In genomic region chr2:26312812-26313211, GRCm38 (mm10) we compare ENCODE assay signal across 11 mouse cellular contexts. TPM values are rescaled to one million over a fixed set of nuclear protein-coding genes. Genes with fewer than 3 reads are reported as not detected.
DNase-seq lines count a peak whose midpoint lies in the region; ATAC-seq and TF ChIP-seq lines count a peak whose summit lies in the region.
"Had no signal": no experiment of that assay in that cellular context is flagged by ENCODE, and none has a peak within 500 bp of the region (broad histone marks: within the 10 kb centered on the region; RNA-seq: fewer than 3 reads in every experiment).

No protein-coding gene starts in this region.

- no peak overlapping the region for H3K4me3 ChIP-seq in kidney, postnatal 0 days (replicated peaks; ENCODE audit: low read depth, low read length)
- no peak overlapping the region for H3K4me3 ChIP-seq in embryonic facial prominence, embryonic 13.5 days
- H3K4me3 ChIP-seq: erythroblast, embryonic 14.5 days; limb, embryonic 13.5 days had no signal

- H3K27ac ChIP-seq in kidney, postnatal 0 days = no peak overlapping the region
- 0 out of 2 replicates have a peak overlapping the region, but pooled peaks have one; percentile 98 for H3K27ac ChIP-seq in embryonic facial prominence, embryonic 13.5 days

- ATAC-seq in cerebellum, adult (ENCODE audit: insufficient number of reproducible peaks, low FRiP score, low TSS enrichment) = no peak
- no peak for ATAC-seq in kidney, postnatal 0 days (replicated peaks; ENCODE audit: low FRiP score, low read depth)
- no peak for ATAC-seq in embryonic facial prominence, embryonic 13.5 days (ENCODE audit: insufficient number of reproducible peaks, insufficient read depth, low FRiP score, low TSS enrichment, low read depth)
- no peak for ATAC-seq in megakaryocyte progenitor cell, adult 5-6 weeks (replicated peaks; ENCODE audit: poor library complexity)
- ATAC-seq: hindbrain, embryonic 16.5 days had no signal

- 0 out of 2 replicates have a peak, but pooled peaks cover 21% of the 10 kb centered on the region for H3K4me1 ChIP-seq in kidney, postnatal 0 days (replicated peaks; ENCODE audit: insufficient read depth, low read length)
- H3K4me1 ChIP-seq in embryonic facial prominence, embryonic 13.5 days = peaks cover 61% of the 10 kb centered on the region

- WGBS in kidney, postnatal 0 days = 60% methylated on average over 2 of the region's 2 CpGs
- WGBS in embryonic facial prominence, embryonic 13.5 days = 63% methylated on average over 2 of the region's 2 CpGs

- no peaks in the 10 kb centered on the region for H3K36me3 ChIP-seq in kidney, postnatal 0 days (ENCODE audit: insufficient read depth, low read length)
- no peaks in the 10 kb centered on the region for H3K36me3 ChIP-seq in embryonic facial prominence, embryonic 13.5 days

- no peak overlapping the region for H3K4me2 ChIP-seq in kidney, postnatal 0 days (ENCODE audit: low read length)
- no peak overlapping the region for H3K4me2 ChIP-seq in embryonic facial prominence, embryonic 13.5 days
- H3K4me2 ChIP-seq: limb, embryonic 13.5 days had no signal

- H3K9me3 ChIP-seq in kidney, postnatal 0 days (replicated peaks; ENCODE audit: low read length) = no peaks in the 10 kb centered on the region
- no peaks in the 10 kb centered on the region for H3K9me3 ChIP-seq in embryonic facial prominence, embryonic 13.5 days
- H3K9me3 ChIP-seq: limb, embryonic 13.5 days had no signal

- no peaks in the 10 kb centered on the region for H3K27me3 ChIP-seq in kidney, postnatal 0 days (ENCODE audit: insufficient read depth, low read length)
- H3K27me3 ChIP-seq in embryonic facial prominence, embryonic 13.5 days = no peaks in the 10 kb centered on the region
- H3K27me3 ChIP-seq: limb, embryonic 13.5 days had no signal

- DNase-seq in cerebellum, adult 11 months = peak; percentile 48
- DNase-seq in kidney, postnatal 0 days (ENCODE audit: low spot score) = no peak
- DNase-seq in kidney, adult 11 months = no peak
- peak; percentile 23 for DNase-seq in adipocyte (ENCODE audit: low spot score)
- DNase-seq in spleen, postnatal 4 days (ENCODE audit: low spot score in 2 of 2) = no peak

- peak; percentile 62 for TF ChIP-seq CTCF in kidney, postnatal 0 days (IDR thresholded peaks at IDR 0.05; ENCODE audit: low read depth)

- H3K9ac ChIP-seq in kidney, postnatal 0 days (ENCODE audit: low read depth, low read length) = no peak overlapping the region
- no peak overlapping the region for H3K9ac ChIP-seq in embryonic facial prominence, embryonic 13.5 days
- H3K9ac ChIP-seq: limb, embryonic 13.5 days had no signal

RNA-seq across cellular contexts. Expression of gene Gpsm1, which starts 2.5 kb away (rescaled TPM):
- polyA plus RNA-seq in kidney, postnatal 0 days (2015; fragmentation: Nextera tagmentation; extraction: Ambion mirVana) = 21.3 and 23.1 TPM in 2 replicates
- polyA plus RNA-seq in embryonic facial prominence, embryonic 13.5 days (2015; fragmentation: Nextera tagmentation; extraction: Ambion mirVana) = 54.8 and 57.0 TPM in 2 replicates
- 6.7 and 7.1 TPM in 2 replicates for total RNA-seq in megakaryocyte progenitor cell, adult 5-6 weeks (2015)
- 7.4 and 11.9 TPM in 2 replicates for total RNA-seq in megakaryocyte progenitor cell, adult 5-6 weeks (2017)

RNA-seq across cellular contexts. Expression of gene Ccdc187, which starts 18.5 kb away (rescaled TPM):
- polyA plus RNA-seq in kidney, postnatal 0 days (2015; fragmentation: Nextera tagmentation; extraction: Ambion mirVana) = 0.04 TPM in 1 of 2 replicates, not detected in the other
- 0.10 and 0.28 TPM in 2 replicates for polyA plus RNA-seq in embryonic facial prominence, embryonic 13.5 days (2015; fragmentation: Nextera tagmentation; extraction: Ambion mirVana)
- not detected in 2 replicates for total RNA-seq in megakaryocyte progenitor cell, adult 5-6 weeks (2015)
- not detected in 2 replicates for total RNA-seq in megakaryocyte progenitor cell, adult 5-6 weeks (2017)

RNA-seq across cellular contexts. Expression of gene Dnlz, which starts 39.1 kb away (rescaled TPM):
- polyA plus RNA-seq in kidney, postnatal 0 days (2015; fragmentation: Nextera tagmentation; extraction: Ambion mirVana) = 24.2 and 25.8 TPM in 2 replicates
- 31.4 and 32.1 TPM in 2 replicates for polyA plus RNA-seq in embryonic facial prominence, embryonic 13.5 days (2015; fragmentation: Nextera tagmentation; extraction: Ambion mirVana)
- 6.4 and 6.8 TPM in 2 replicates for total RNA-seq in megakaryocyte progenitor cell, adult 5-6 weeks (2015)
- total RNA-seq in megakaryocyte progenitor cell, adult 5-6 weeks (2017) = 5.8 and 6.9 TPM in 2 replicates

RNA-seq across cellular contexts. Expression of gene Card9, which starts 47.9 kb away (rescaled TPM):
- 1.1 TPM in 2 replicates for polyA plus RNA-seq in kidney, postnatal 0 days (2015; fragmentation: Nextera tagmentation; extraction: Ambion mirVana)
- polyA plus RNA-seq in embryonic facial prominence, embryonic 13.5 days (2015; fragmentation: Nextera tagmentation; extraction: Ambion mirVana) = 0.81 and 1.3 TPM in 2 replicates
- 27.3 and 33.3 TPM in 2 replicates for total RNA-seq in megakaryocyte progenitor cell, adult 5-6 weeks (2015)
- total RNA-seq in megakaryocyte progenitor cell, adult 5-6 weeks (2017) = 99.2 and 121 TPM in 2 replicates

Comparison
In these comparisons a context has a peak if more than half of its experiments do, and no peak if none do; other contexts are left out.
1. DNase-seq: peak in cerebellum, adult 11 months (single experiment) and adipocyte (single experiment); none in kidney, postnatal 0 days (single experiment), kidney, adult 11 months (single experiment) and spleen, postnatal 4 days (0 of 2).